In genomic region chr11:114676896-114677530, GRCm38 (mm10) we compare ENCODE assay signal across 9 mouse cellular contexts. TPM values are rescaled to one million over a fixed set of nuclear protein-coding genes. Genes with fewer than 3 reads are reported as not detected.
A peak's percentile ranks its signal among the peaks of the same experiment; 100 is the strongest.
DNase-seq lines count a peak whose midpoint lies in the region; ATAC-seq and TF ChIP-seq lines count a peak whose summit lies in the region.
"Had no signal": no experiment of that assay in that cellular context is flagged by ENCODE, and none has a peak within 500 bp of the region (broad histone marks: within the 10 kb centered on the region; RNA-seq: fewer than 3 reads in every experiment).

No protein-coding gene starts in this region.

- peak overlapping the region; percentile 77 for H3K4me2 ChIP-seq in forebrain, embryonic 16.5 days (ENCODE audit: low read length)
- peak overlapping the region; percentile 93 for H3K4me2 ChIP-seq in limb, embryonic 14.5 days (replicated peaks; ENCODE audit: low read depth, low read length, severe bottlenecking)

- no peak overlapping the region for H3K27ac ChIP-seq in forebrain, embryonic 16.5 days (ENCODE audit: low read length)
- H3K27ac ChIP-seq in limb, embryonic 14.5 days (replicated peaks; ENCODE audit: low read depth, low read length), result no peak overlapping the region

- H3K4me3 ChIP-seq in C2C12 (ENCODE audit: insufficient read depth, poor library complexity, severe bottlenecking), result peak overlapping the region; percentile 60
- H3K4me3 ChIP-seq in forebrain, embryonic 16.5 days (replicated peaks; ENCODE audit: low read length), result peak overlapping the region; percentile 43
- H3K4me3 ChIP-seq in limb, embryonic 14.5 days (replicated peaks; ENCODE audit: low read length), result peak overlapping the region; percentile 62

- peak; percentile 51 for DNase-seq in gastrocnemius, adult 18-20 months (ENCODE audit: low spot score)
- DNase-seq in gastrocnemius, postnatal 36 days, result no peak
- DNase-seq in limb, embryonic 14.5 days (ENCODE audit: low spot score), result no peak
- DNase-seq in frontal cortex, adult 2 months (ENCODE audit: extremely low spot score in 1 of 2, low spot score in 1 of 2), result no peak
- no peak for DNase-seq in embryo, embryonic 10.5 days (ENCODE audit: low spot score)
- no peak for DNase-seq in left cerebral cortex, adult 8-10 months (ENCODE audit: low spot score in 2 of 2)

- intact Hi-C loops in gastrocnemius, postnatal 36 days (cut with DNase I), result no loop called here

- TF ChIP-seq CTCF in C2C12 (IDR thresholded peaks at IDR 0.05; ENCODE audit: control insufficient read depth, insufficient read depth, insufficient read length), result no peak

- no peak for TF ChIP-seq POLR2A in limb, embryonic 14.5 days (IDR thresholded peaks at IDR 0.05; ENCODE audit: borderline replicate concordance, extremely low read depth, insufficient read depth, insufficient read length)

- H3K9me3 ChIP-seq in forebrain, embryonic 16.5 days (ENCODE audit: control insufficient read depth, low read length), result no peaks in the 10 kb centered on the region
- H3K9me3 ChIP-seq in limb, embryonic 14.5 days (ENCODE audit: control insufficient read depth, low read length), result no peaks in the 10 kb centered on the region

- H3K4me1 ChIP-seq in forebrain, embryonic 16.5 days (replicated peaks; ENCODE audit: control insufficient read depth, insufficient read depth, low read length), result peaks cover 29% of the 10 kb centered on the region
- peaks cover 16% of the 10 kb centered on the region for H3K4me1 ChIP-seq in limb, embryonic 14.5 days (ENCODE audit: control insufficient read depth, insufficient read depth, low read length)

- no peak for ATAC-seq in forebrain, embryonic 16.5 days
- ATAC-seq in limb, embryonic 14.5 days (ENCODE audit: low FRiP score, low read depth), result no peak; the same call in 1 of the 2 replicates

- H3K36me3 ChIP-seq in C2C12 (ENCODE audit: control insufficient read depth, insufficient read depth), result peaks cover 67% of the 10 kb centered on the region
- H3K36me3 ChIP-seq in forebrain, embryonic 16.5 days (ENCODE audit: control insufficient read depth, insufficient read depth), result peaks cover 12% of the 10 kb centered on the region; the same call in 1 of the 2 replicates
- H3K36me3 ChIP-seq in limb, embryonic 14.5 days (ENCODE audit: control insufficient read depth, insufficient read depth, low read length), result peaks cover 21% of the 10 kb centered on the region

- no peak overlapping the region for H3ac ChIP-seq in C2C12 (ENCODE audit: control insufficient read depth, insufficient read length, low read depth)

- no peaks in the 10 kb centered on the region for H3K27me3 ChIP-seq in C2C12 (ENCODE audit: control insufficient read depth, insufficient read depth, insufficient read length)
- H3K27me3 ChIP-seq in forebrain, embryonic 16.5 days (replicated peaks; ENCODE audit: control insufficient read depth, insufficient read depth, low read length), result no peaks in the 10 kb centered on the region
- H3K27me3 ChIP-seq in limb, embryonic 14.5 days (ENCODE audit: control insufficient read depth, insufficient read depth, low read length), result no peaks in the 10 kb centered on the region
- H3K27me3 ChIP-seq: CH12.LX had no signal

- peaks cover 96% of the 10 kb centered on the region for H3K79me2 ChIP-seq in C2C12 (ENCODE audit: control insufficient read depth, insufficient read depth)

- peak overlapping the region; percentile 58; the same call in 1 of the 2 replicates for H3K9ac ChIP-seq in forebrain, embryonic 16.5 days (replicated peaks; ENCODE audit: low read depth, low read length)
- 0 out of 2 replicates have a peak overlapping the region, but pooled peaks have one; percentile 68 for H3K9ac ChIP-seq in limb, embryonic 14.5 days (ENCODE audit: low read depth, low read length, severe bottlenecking)

- peaks cover 76% of the 10 kb centered on the region for H3K79me3 ChIP-seq in C2C12 (ENCODE audit: low read depth)

- 44% methylated on average over 9 of the region's 9 CpGs for WGBS in forebrain, embryonic 16.5 days
- 38% methylated on average over 7 of the region's 9 CpGs for WGBS in limb, embryonic 14.5 days

TF ChIP-seq in C2C12, 6 proteins besides CTCF, POLR2A, EP300 and RAD21:
- TF ChIP-seq MYOD1 (IDR thresholded peaks at IDR 0.05; ENCODE audit: control insufficient read depth, insufficient read length, low read depth), result no peak
- no peak for TF ChIP-seq FOSL1 (IDR thresholded peaks at IDR 0.05; ENCODE audit: insufficient read depth, low read length, poor library complexity, severe bottlenecking)
- no peak for TF ChIP-seq USF1 (IDR thresholded peaks at IDR 0.05; ENCODE audit: low read depth)
- TF ChIP-seq MAX (IDR thresholded peaks at IDR 0.05), result no peak
- TF ChIP-seq CEBPB (IDR thresholded peaks at IDR 0.05; ENCODE audit: low read depth), result no peak
- no peak for TF ChIP-seq MYOG (IDR thresholded peaks at IDR 0.05; ENCODE audit: control insufficient read depth, extremely low read depth, insufficient read length)

RNA-seq across cellular contexts. Expression of gene Ttyh2, which starts 1.8 kb away (rescaled TPM):
- 10 to 100 TPM; 15.6 to 16.7 TPM for total RNA-seq in gastrocnemius, adult 18-20 months (2021)
- 10 to 100 TPM; 16.0 to 19.4 TPM for total RNA-seq in gastrocnemius, postnatal 36 days (2021)
- polyA plus RNA-seq in C2C12 (2012; fragmentation: generic; extraction: Trizol), result 20.1 TPM
- polyA plus RNA-seq in forebrain, embryonic 16.5 days (2015; fragmentation: Nextera tagmentation; extraction: Ambion mirVana), result 25.1 and 27.5 TPM in 2 replicates
- polyA plus RNA-seq in limb, embryonic 14.5 days (2012; rRNA removed), result 16.9 and 21.3 TPM in 2 replicates
- polyA plus RNA-seq in limb, embryonic 14.5 days (2014; fragmentation: Nextera tagmentation; extraction: Ambion mirVana), result 21.7 and 25.9 TPM in 2 replicates
- 19.0 and 20.1 TPM in 2 replicates for polyA plus RNA-seq in frontal cortex, adult 2 months (2012; rRNA removed)
- 10 to 100 TPM; 35.6 to 41.8 (median 38.0) TPM for total RNA-seq in left cerebral cortex, adult 8-10 months (2022)

RNA-seq across cellular contexts. Expression of gene Rpl38, which starts 8.7 kb away (rescaled TPM):
- total RNA-seq in gastrocnemius, adult 18-20 months (2021), result 100 to 1,000 TPM; 619 to 713 TPM
- 100 to 1,000 TPM; 432 to 556 TPM for total RNA-seq in gastrocnemius, postnatal 36 days (2021)
- 3,802 TPM for polyA plus RNA-seq in C2C12 (2012; fragmentation: generic; extraction: Trizol)
- polyA plus RNA-seq in forebrain, embryonic 16.5 days (2015; fragmentation: Nextera tagmentation; extraction: Ambion mirVana), result 637 and 697 TPM in 2 replicates
- 1,565 and 2,419 TPM in 2 replicates for polyA plus RNA-seq in limb, embryonic 14.5 days (2012; rRNA removed)
- polyA plus RNA-seq in limb, embryonic 14.5 days (2014; fragmentation: Nextera tagmentation; extraction: Ambion mirVana), result 1,011 and 1,139 TPM in 2 replicates
- 1,969 and 2,066 TPM in 2 replicates for polyA plus RNA-seq in frontal cortex, adult 2 months (2012; rRNA removed)
- 1,000 to 10,000 TPM in 2 of 4 experiments, 100 to 1,000 TPM in 2; 852 to 1,038 (median 940) TPM for total RNA-seq in left cerebral cortex, adult 8-10 months (2022)

RNA-seq across cellular contexts. Expression of gene Dnaic2, which starts 50.2 kb away (rescaled TPM):
- under 1 TPM; 0.07 to 0.12 TPM for total RNA-seq in gastrocnemius, adult 18-20 months (2021)
- under 1 TPM; 0.07 to 0.33 TPM for total RNA-seq in gastrocnemius, postnatal 36 days (2021)
- 0.27 TPM for polyA plus RNA-seq in C2C12 (2012; fragmentation: generic; extraction: Trizol)
- 1.5 and 2.0 TPM in 2 replicates for polyA plus RNA-seq in forebrain, embryonic 16.5 days (2015; fragmentation: Nextera tagmentation; extraction: Ambion mirVana)
- polyA plus RNA-seq in limb, embryonic 14.5 days (2012; rRNA removed), result 1.6 and 1.7 TPM in 2 replicates
- 0.55 and 0.86 TPM in 2 replicates for polyA plus RNA-seq in limb, embryonic 14.5 days (2014; fragmentation: Nextera tagmentation; extraction: Ambion mirVana)
- polyA plus RNA-seq in frontal cortex, adult 2 months (2012; rRNA removed), result 2.5 and 2.9 TPM in 2 replicates
- 1 to 10 TPM; 1.7 to 3.0 (median 2.5) TPM for total RNA-seq in left cerebral cortex, adult 8-10 months (2022)
